9 mouse cellular contexts compared by ENCODE assay signal in the genomic region with DNA sequence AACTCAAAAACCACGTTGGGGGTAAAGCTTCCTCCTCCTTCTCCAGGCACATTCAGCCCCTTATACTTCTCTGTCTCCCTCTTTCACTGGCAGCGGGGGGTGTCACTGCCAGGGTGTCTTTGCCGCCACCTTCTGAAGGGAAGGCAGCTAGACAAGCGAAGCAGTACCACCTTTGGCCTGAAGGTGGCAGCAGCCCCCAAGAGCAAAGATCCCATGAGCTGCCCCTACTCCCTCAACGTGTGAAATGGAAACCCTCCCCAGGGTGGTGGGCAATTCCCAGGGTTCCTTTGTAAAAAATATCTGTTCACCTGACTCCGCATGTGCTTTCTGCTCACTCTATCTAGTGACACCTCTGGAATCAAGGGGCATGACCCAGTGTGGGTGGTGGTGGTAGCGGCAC. TPM values are rescaled to one million over a fixed set of nuclear protein-coding genes. Genes with fewer than 3 reads are reported as not detected.
A peak's percentile ranks its signal among the peaks of the same experiment; 100 is the strongest.
DNase-seq lines count a peak whose midpoint lies in the region; ATAC-seq and TF ChIP-seq lines count a peak whose summit lies in the region.
"Had no signal": no experiment of that assay in that cellular context is flagged by ENCODE, and none has a peak within 500 bp of the region (broad histone marks: within the 10 kb centered on the region; RNA-seq: fewer than 3 reads in every experiment).

No protein-coding gene starts in this region.

- no peak overlapping the region for H3K4me3 ChIP-seq in CH12.LX (replicated peaks in 1 of 3; ENCODE audit: low read depth in 2 of 3, low read length in 2 of 3, poor library complexity in 1 of 3)
- H3K4me3 ChIP-seq in embryonic facial prominence, embryonic 11.5 days (ENCODE audit: low read depth, low read length): no peak overlapping the region
- H3K4me3 ChIP-seq in layer of hippocampus, adult 2 months: no peak overlapping the region
- H3K4me3 ChIP-seq: heart, embryonic 13.5 days had no signal

- peak; percentile 89 for TF ChIP-seq RAD21 in CH12.LX (IDR thresholded peaks at IDR 0.05; ENCODE audit: low read depth, low read length)

- H3K79me2 ChIP-seq in CH12.LX (replicated peaks; ENCODE audit: control insufficient read depth, extremely low read depth, insufficient read depth, poor library complexity, severe bottlenecking): no peaks in the 10 kb centered on the region; the same call in 1 of the 2 replicates

- no peak overlapping the region for H3K9ac ChIP-seq in CH12.LX (ENCODE audit: insufficient read depth, low read depth)
- no peak overlapping the region for H3K9ac ChIP-seq in embryonic facial prominence, embryonic 11.5 days (replicated peaks; ENCODE audit: low read length)
- H3K9ac ChIP-seq: heart, embryonic 13.5 days had no signal

- peaks cover 5 to 24% of the 10 kb centered on the region in 2 experiments for H3K4me1 ChIP-seq in CH12.LX (ENCODE audit: control insufficient read depth in 1 of 2, insufficient read depth in 2 of 2)
- peaks cover 4% of the 10 kb centered on the region for H3K4me1 ChIP-seq in embryonic facial prominence, embryonic 11.5 days (ENCODE audit: control insufficient read depth, insufficient read depth, low read length)

- peak; percentile 82 for DNase-seq in CH12.LX (ENCODE audit: extremely low read depth)
- peak; percentile 86 to 90 for DNase-seq in adrenal gland, postnatal 36 days
- peak; percentile 83 for DNase-seq in embryonic facial prominence, embryonic 11.5 days (ENCODE audit: low spot score)
- DNase-seq in heart, adult 9 months (ENCODE audit: low spot score in 2 of 2): peak; percentile 73 to 85
- DNase-seq in layer of hippocampus, adult 2 months (ENCODE audit: low spot score in 2 of 2): peak; percentile 90
- peak; percentile 90 for DNase-seq in lung, postnatal 10 days
- peak; percentile 91 for DNase-seq in right cerebral cortex, postnatal 14 days
- DNase-seq in urinary bladder, postnatal 14 days (ENCODE audit: low spot score): peak; percentile 86

- H3K4me2 ChIP-seq in CH12.LX (ENCODE audit: insufficient read depth, low read depth, poor library complexity, severe bottlenecking): no peak overlapping the region
- H3K4me2 ChIP-seq in embryonic facial prominence, embryonic 11.5 days (ENCODE audit: low read depth, low read length): no peak overlapping the region
- H3K4me2 ChIP-seq: heart, embryonic 13.5 days had no signal

- in situ Hi-C loops in CH12.LX (cut with MboI; ENCODE audit: low pct_ligation_motif_present, low pct_unique_long_range_greater_than_20kb, low sequenced_read_pairs): loop anchor here (5.0 kb wide), 1 partner anchor 87 kb away; no protein-coding TSS in a partner anchor

- TF ChIP-seq POLR2A in CH12.LX (IDR thresholded peaks at IDR 0.05; ENCODE audit: low read depth, low read length): no peak

- peaks cover 4% of the 10 kb centered on the region for H3K27me3 ChIP-seq in CH12.LX (replicated peaks)
- no peaks in the 10 kb centered on the region for H3K27me3 ChIP-seq in embryonic facial prominence, embryonic 11.5 days (ENCODE audit: control insufficient read depth, insufficient read depth, low read length)
- H3K27me3 ChIP-seq: heart, embryonic 13.5 days had no signal

- H3K27ac ChIP-seq in CH12.LX (ENCODE audit: insufficient read depth, low read depth): no peak overlapping the region
- H3K27ac ChIP-seq in embryonic facial prominence, embryonic 11.5 days (replicated peaks; ENCODE audit: low read depth, low read length): no peak overlapping the region
- H3K27ac ChIP-seq in layer of hippocampus, adult 2 months: no peak overlapping the region
- H3K27ac ChIP-seq: heart, embryonic 13.5 days had no signal

- 14% methylated on average over 7 of the region's 7 CpGs for WGBS in embryonic facial prominence, embryonic 11.5 days

- H3K36me3 ChIP-seq in CH12.LX (replicated peaks in 1 of 2; ENCODE audit: control insufficient read depth in 1 of 2, insufficient read depth in 1 of 2, low read length in 1 of 2): peaks cover 2 to 18% of the 10 kb centered on the region in 2 experiments
- H3K36me3 ChIP-seq in embryonic facial prominence, embryonic 11.5 days (replicated peaks; ENCODE audit: control insufficient read depth, insufficient read depth, low read depth, low read length): no peaks in the 10 kb centered on the region

- dilution Hi-C loops in CH12.LX (cut with MboI; ENCODE audit: extremely low pct_ligation_motif_present, extremely low pct_unique_long_range_greater_than_20kb, low sequenced_read_pairs): no loop called here

- no peaks in the 10 kb centered on the region for H3K9me3 ChIP-seq in CH12.LX (replicated peaks; ENCODE audit: low read length)
- H3K9me3 ChIP-seq in embryonic facial prominence, embryonic 11.5 days (replicated peaks; ENCODE audit: control insufficient read depth, low read length): no peaks in the 10 kb centered on the region
- H3K9me3 ChIP-seq: heart, embryonic 13.5 days had no signal

- no peak for ATAC-seq in embryonic facial prominence, embryonic 11.5 days (replicated peaks; ENCODE audit: insufficient number of reproducible peaks, low FRiP score, low TSS enrichment, low read depth)

- peak; percentile 85 to 98 for TF ChIP-seq CTCF in CH12.LX (conservative IDR thresholded peaks at IDR 0.05 in 1 of 2, IDR thresholded peaks at IDR 0.05 in 1 of 2; ENCODE audit: low read depth in 2 of 2, low read length in 2 of 2)
- peak; percentile 99 for TF ChIP-seq CTCF in layer of hippocampus, adult 2 months (conservative IDR thresholded peaks at IDR 0.05)

- TF ChIP-seq EP300 in CH12.LX (IDR thresholded peaks at IDR 0.05; ENCODE audit: low read length): no peak

TF ChIP-seq in CH12.LX, 34 proteins besides CTCF, POLR2A, EP300 and RAD21:
- TF ChIP-seq IRF4 (IDR thresholded peaks at IDR 0.05; ENCODE audit: low read depth, low read length) (0 out of 2 replicates have a peak, but pooled peaks have one; percentile 46), ZC3H11A (IDR thresholded peaks at IDR 0.05; ENCODE audit: low read depth, low read length) (0 out of 2 replicates have a peak, but pooled peaks have one; percentile 14), BHLHE40 (IDR thresholded peaks at IDR 0.05; ENCODE audit: low read depth, low read length) (peak; percentile 30; the same call in 1 of the 2 replicates), JUN (IDR thresholded peaks at IDR 0.05; ENCODE audit: insufficient read depth, low read depth, low read length) (no peak), SMC3 (IDR thresholded peaks at IDR 0.05; ENCODE audit: low read depth, low read length) (peak; percentile 73), MYC (IDR thresholded peaks at IDR 0.05; ENCODE audit: low read depth, low read length) (no peak), NELFE (IDR thresholded peaks at IDR 0.05; ENCODE audit: low read depth, low read length) (peak; percentile 59; the same call in 1 of the 2 replicates), MAZ (IDR thresholded peaks at IDR 0.05; ENCODE audit: low read depth, low read length) (peak; percentile 63; the same call in 1 of the 2 replicates), MEF2A (IDR thresholded peaks at IDR 0.05; ENCODE audit: borderline replicate concordance, low read depth, low read length) (peak; percentile 53; the same call in 1 of the 2 replicates), USF2 (conservative IDR thresholded peaks at IDR 0.05; ENCODE audit: low read depth, low read length) (no peak), USF1 (IDR thresholded peaks at IDR 0.05; ENCODE audit: low read depth, low read length) (no peak), HCFC1 (IDR thresholded peaks at IDR 0.05; ENCODE audit: low read depth, low read length) (peak; percentile 35; the same call in 1 of the 2 replicates)
TF ChIP-seq in CH12.LX: peak in this region for 8.

RNA-seq across cellular contexts. Expression of gene Abhd11, which starts 6.5 kb away (rescaled TPM):
- 36.0 and 37.1 TPM in 2 replicates for total RNA-seq in CH12.LX (2012; rRNA removed)
- total RNA-seq in CH12.LX (2014; rRNA removed): 31.2 and 36.6 TPM in 2 replicates
- 29.2 and 32.1 TPM in 2 replicates for polyA plus RNA-seq in CH12.LX (2012; ENCODE audit: insufficient read length, low read depth)
- 10 to 100 TPM; 45.4 to 55.3 TPM for total RNA-seq in adrenal gland, postnatal 36 days (2021)
- 41.7 and 42.7 TPM in 2 replicates for polyA plus RNA-seq in embryonic facial prominence, embryonic 11.5 days (2014; fragmentation: Nextera tagmentation; extraction: Ambion mirVana)
- total RNA-seq in layer of hippocampus, adult 2 months (2021): 10 to 100 TPM; 30.0 to 32.7 TPM

RNA-seq across cellular contexts. Expression of gene Stx1a, which starts 7.8 kb away (rescaled TPM):
- total RNA-seq in CH12.LX (2012; rRNA removed) (2.0 and 2.4 TPM in 2 replicates), CH12.LX (2014; rRNA removed) (0.81 and 1.1 TPM in 2 replicates)
- 3.0 and 3.3 TPM in 2 replicates for polyA plus RNA-seq in CH12.LX (2012; ENCODE audit: insufficient read length, low read depth)
- 1 to 10 TPM; 6.8 to 7.7 TPM for total RNA-seq in adrenal gland, postnatal 36 days (2021)
- 12.1 and 14.2 TPM in 2 replicates for polyA plus RNA-seq in embryonic facial prominence, embryonic 11.5 days (2014; fragmentation: Nextera tagmentation; extraction: Ambion mirVana)
- 10 to 100 TPM; 92.3 to 97.6 TPM for total RNA-seq in layer of hippocampus, adult 2 months (2021)

RNA-seq across cellular contexts. Expression of gene Cldn3, which starts 29.5 kb away (rescaled TPM):
- not detected in 2 replicates for total RNA-seq in CH12.LX (2012; rRNA removed)
- total RNA-seq in CH12.LX (2014; rRNA removed): not detected in 2 replicates
- not detected in 2 replicates for polyA plus RNA-seq in CH12.LX (2012; ENCODE audit: insufficient read length, low read depth)
- total RNA-seq in adrenal gland, postnatal 36 days (2021): under 1 TPM in 1 of 2 experiments, not detected in 1; 0.43 TPM
- polyA plus RNA-seq in embryonic facial prominence, embryonic 11.5 days (2014; fragmentation: Nextera tagmentation; extraction: Ambion mirVana): 7.6 and 11.3 TPM in 2 replicates
- under 1 TPM in 1 of 2 experiments, not detected in 1; 0.37 TPM for total RNA-seq in layer of hippocampus, adult 2 months (2021)

RNA-seq across cellular contexts. Expression of gene Dnajc30, which starts 48.5 kb away (rescaled TPM):
- total RNA-seq in CH12.LX (2012; rRNA removed) (7.2 and 7.5 TPM in 2 replicates), CH12.LX (2014; rRNA removed) (4.1 and 4.9 TPM in 2 replicates)
- 9.2 and 9.6 TPM in 2 replicates for polyA plus RNA-seq in CH12.LX (2012; ENCODE audit: insufficient read length, low read depth)
- 10 to 100 TPM; 28.1 to 34.6 TPM for total RNA-seq in adrenal gland, postnatal 36 days (2021)
- 29.3 and 30.8 TPM in 2 replicates for polyA plus RNA-seq in embryonic facial prominence, embryonic 11.5 days (2014; fragmentation: Nextera tagmentation; extraction: Ambion mirVana)
- 10 to 100 TPM; 39.1 to 43.1 TPM for total RNA-seq in layer of hippocampus, adult 2 months (2021)

RNA-seq across cellular contexts. Expression of gene Bud23, which starts 49.3 kb away (rescaled TPM):
- total RNA-seq in CH12.LX (2012; rRNA removed): 62.1 and 70.0 TPM in 2 replicates
- total RNA-seq in CH12.LX (2014; rRNA removed): 60.7 and 79.1 TPM in 2 replicates
- 118 and 141 TPM in 2 replicates for polyA plus RNA-seq in CH12.LX (2012; ENCODE audit: insufficient read length, low read depth)
- total RNA-seq in adrenal gland, postnatal 36 days (2021): 10 to 100 TPM; 51.7 to 57.7 TPM
- 136 and 146 TPM in 2 replicates for polyA plus RNA-seq in embryonic facial prominence, embryonic 11.5 days (2014; fragmentation: Nextera tagmentation; extraction: Ambion mirVana)
- total RNA-seq in layer of hippocampus, adult 2 months (2021): 10 to 100 TPM; 49.9 to 53.4 TPM

Comparison
In these comparisons a context has a peak if more than half of its experiments do, and no peak if none do; other contexts are left out.
1. RNA of gene Stx1a, which starts 7.8 kb away (total RNA-seq): 92.3 to 97.6 TPM in layer of hippocampus, adult 2 months; 6.8 to 7.7 TPM in adrenal gland, postnatal 36 days and 0.81 to 2.4 TPM in CH12.LX; every median in the first group is over 10 times any median in the second.
2. Peak in every context shown above with its lines, with median percentiles within 50 percentile points of each other: DNase-seq.